Mouse (Mus musculus) cortical plate, adult 2 months (tissue): Measurements from ENCODE around the gene Dnajc4. TPM values are rescaled to one million over a fixed set of nuclear protein-coding genes. Genes with fewer than 3 reads are reported as not detected.
A peak's percentile ranks its signal among the peaks of the same experiment; 100 is the strongest.

ENCODE experiments used
- H3K27ac ChIP-seq: fragments of 200-500 bp; 2 replicates; pipeline ENCODE4 v1.5.1; 2012; ENCODE audit warnings: low read length, control low read depth, inconsistent platforms; ENCODE audit not compliant: insufficient read depth
- H3K4me1 ChIP-seq: fragments of 200-500 bp; 2 replicates; pipeline ENCODE4 v1.6.1; 2011; ENCODE audit warnings: low read length; ENCODE audit not compliant: control insufficient read depth, insufficient read depth
- H3K4me3 ChIP-seq: fragments of 200-500 bp; 2 replicates; pipeline ENCODE4 v1.5.1; 2011; ENCODE audit warnings: mild to moderate bottlenecking, low read length, control low read depth; ENCODE audit not compliant: insufficient read depth
- CTCF ChIP-seq: fragments of 200-500 bp; IDR thresholded peaks from 2 replicates; pipeline ENCODE4 v1.5.1; 2011; ENCODE audit warnings: mild to moderate bottlenecking, control low read depth, low read length; ENCODE audit not compliant: insufficient read depth; ENCODE audit errors: extremely low read depth
- POLR2A ChIP-seq: fragments of 200-500 bp; IDR thresholded peaks from 2 replicates; pipeline ENCODE4 v1.6.1; 2011; ENCODE audit warnings: mild to moderate bottlenecking, low read length, control low read depth; ENCODE audit not compliant: insufficient read depth; ENCODE audit errors: extremely low read depth
- polyA plus RNA-seq: library from polyadenylated mRNA; depleted of rRNA; stranded (reverse); fragments of >200 nt; gene quantifications from 2 replicates; pipeline ENCODE4 v1.2.3, GENCODE M21; 2012

The Dnajc4 gene
- polyA plus RNA-seq, 1 experiment: 39.1 TPM

DNA sequence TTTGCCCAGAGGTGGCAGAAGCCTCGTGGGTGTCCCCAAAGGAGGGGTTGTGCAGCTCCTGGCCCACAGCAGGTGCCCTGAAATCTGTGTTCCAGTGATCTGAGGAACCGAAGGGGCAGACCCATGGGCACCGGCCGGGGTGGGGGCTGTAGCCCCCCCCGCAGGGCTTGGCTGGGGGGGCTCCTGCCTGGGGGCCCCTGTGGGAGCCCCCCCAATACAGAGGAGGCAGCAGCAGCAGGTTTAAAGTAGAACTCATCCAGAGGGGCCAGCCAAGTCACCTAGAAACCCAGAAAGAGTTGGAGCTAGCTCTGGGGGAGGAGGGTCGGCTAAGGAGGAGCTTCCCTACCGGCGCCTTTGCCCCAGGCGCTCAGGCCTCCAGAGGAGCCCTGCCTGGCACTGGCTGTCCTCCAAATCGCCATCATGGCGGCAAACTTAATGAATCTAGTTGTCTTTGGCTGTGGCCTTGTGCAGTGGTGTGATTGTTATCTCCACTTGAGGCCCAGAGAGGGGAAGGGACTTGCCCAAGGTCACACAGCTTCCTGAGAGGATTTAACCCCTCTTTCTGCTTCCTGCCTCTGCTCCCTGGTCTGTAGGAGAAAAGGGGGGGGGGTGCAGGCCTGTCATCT, 21.8 kb downstream of the Dnajc4 start:
- no peaks in the 10 kb centered on the region for H3K4me1 ChIP-seq
- H3K4me3 ChIP-seq: no peak overlapping the region; the same call in 1 of the 2 replicates
- H3K27ac ChIP-seq: no peak overlapping the region
- no peak for TF ChIP-seq CTCF
- no peak for TF ChIP-seq POLR2A

DNA sequence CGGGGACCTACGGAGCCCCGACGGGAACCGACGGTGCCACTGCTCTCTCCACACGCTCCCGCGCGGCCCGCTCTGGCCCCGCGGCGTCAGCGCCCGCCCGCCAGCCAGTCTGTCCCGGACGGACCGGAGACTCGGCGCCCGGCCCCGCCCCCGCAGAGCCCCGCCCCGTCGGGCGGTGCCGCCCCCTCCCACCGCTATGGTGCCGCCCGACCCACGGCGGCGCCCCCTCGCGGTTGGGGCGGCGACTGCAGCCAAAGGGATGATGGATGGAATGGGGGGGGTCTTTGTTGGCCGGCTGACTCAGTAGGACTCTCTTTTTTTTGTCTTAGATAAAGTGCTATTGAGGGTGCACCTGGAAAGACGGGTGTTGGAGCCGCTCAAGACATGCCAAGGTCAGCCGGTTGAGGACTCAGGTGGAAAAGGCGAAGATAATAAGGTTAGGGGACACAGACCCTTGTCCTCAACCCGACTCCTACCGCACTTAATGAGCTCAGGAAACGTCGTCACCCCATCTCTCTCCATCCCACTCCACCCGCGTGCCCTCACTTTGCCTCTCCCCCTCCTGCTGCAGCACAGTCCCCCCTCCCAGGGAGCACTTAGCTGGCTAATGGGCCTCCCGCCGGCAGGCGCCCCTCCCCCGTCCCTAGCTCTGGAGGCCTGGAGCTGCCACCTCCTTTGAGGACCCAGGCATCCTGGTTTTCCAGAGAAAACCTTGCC, 22.5 kb downstream of the Dnajc4 start:
- Histone ChIP-seq H3K27ac (no peak overlapping the region), H3K4me3 (peak overlapping the region; percentile 19), H3K4me1 (no peaks in the 10 kb centered on the region)
- TF ChIP-seq POLR2A: no peak
- TF ChIP-seq CTCF: 0 out of 2 replicates have a peak, but pooled peaks have one; percentile 7

GRCm38 (mm10) chr19:6969291-6969664, 23.1 kb downstream of the Dnajc4 start:
- H3K4me1 ChIP-seq: no peaks in the 10 kb centered on the region
- TF ChIP-seq POLR2A: no peak
- no peak for TF ChIP-seq CTCF
- peak overlapping the region; percentile 19 for H3K4me3 ChIP-seq
- H3K27ac ChIP-seq: no peak overlapping the region

DNA sequence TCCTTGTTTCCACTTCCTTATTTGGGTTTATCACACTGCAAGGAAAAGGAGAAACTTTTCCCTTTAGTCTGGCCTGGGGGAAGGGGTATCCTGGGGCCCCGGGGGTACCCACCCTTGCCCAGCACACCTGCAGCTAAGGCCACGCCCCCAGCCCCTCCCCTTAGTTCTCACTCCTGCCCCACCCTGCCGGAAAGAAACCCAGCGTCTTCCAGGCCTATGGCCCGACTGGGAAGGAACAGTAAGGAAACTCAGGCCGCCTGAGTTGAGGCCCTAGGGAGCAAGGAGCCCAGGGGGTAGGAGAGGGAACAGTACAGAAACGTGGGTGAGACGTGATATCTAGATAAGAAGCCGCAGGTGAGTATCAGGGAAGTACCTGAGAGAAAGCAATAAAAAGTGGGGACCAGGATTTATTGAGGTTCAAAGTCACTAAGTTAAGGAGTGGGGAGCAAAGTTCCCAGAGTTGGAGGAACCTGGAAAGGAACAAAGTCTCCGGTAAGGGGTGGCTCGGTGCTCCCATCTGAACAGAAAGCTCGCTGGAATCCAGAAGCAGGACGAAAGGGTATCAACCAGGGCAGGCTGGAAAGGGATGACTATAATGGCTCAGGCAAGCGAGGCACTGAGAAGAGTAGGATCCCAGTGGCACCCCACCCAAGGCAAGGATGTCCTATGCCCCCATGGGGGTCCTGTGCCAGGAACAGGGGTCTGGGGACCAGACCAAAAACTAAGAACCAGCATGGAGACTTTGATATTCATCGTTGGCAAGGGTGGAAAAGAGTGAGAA, 23.7 kb downstream of the Dnajc4 start:
- H3K4me3 ChIP-seq: peak overlapping the region; percentile 19; the same call in 1 of the 2 replicates
- H3K27ac ChIP-seq: no peak overlapping the region
- no peaks in the 10 kb centered on the region for H3K4me1 ChIP-seq
- TF ChIP-seq POLR2A (no peak), CTCF (no peak)

GRCm38 (mm10) chr19:6956461-6956860, 35.9 kb downstream of the Dnajc4 start:
- Histone ChIP-seq H3K4me1 (peaks cover 2% of the 10 kb centered on the region; the same call in 1 of the 2 replicates), H3K27ac (no peak overlapping the region), H3K4me3 (no peak overlapping the region)
- TF ChIP-seq POLR2A: no peak
- TF ChIP-seq CTCF: no peak

GRCm38 (mm10) chr19:6955424-6955823, 36.9 kb downstream of the Dnajc4 start:
- no peak overlapping the region for H3K4me3 ChIP-seq
- peaks cover 2% of the 10 kb centered on the region; the same call in 1 of the 2 replicates for H3K4me1 ChIP-seq
- TF ChIP-seq CTCF: no peak
- TF ChIP-seq POLR2A: no peak
- H3K27ac ChIP-seq: no peak overlapping the region

GRCm38 (mm10) chr19:6954046-6954445, 38.3 kb downstream of the Dnajc4 start:
- Histone ChIP-seq H3K4me3 (no peak overlapping the region), H3K27ac (no peak overlapping the region), H3K4me1 (peaks cover 2% of the 10 kb centered on the region; the same call in 1 of the 2 replicates)
- TF ChIP-seq CTCF (no peak), POLR2A (no peak)

- Histone ChIP-seq H3K27ac (peak overlapping the region; percentile 76), H3K4me1 (peaks cover 2% of the 10 kb centered on the region; the same call in 1 of the 2 replicates), H3K4me3 (peak overlapping the region; percentile 66)
- TF ChIP-seq CTCF (no peak), POLR2A (no peak)
Observed at GRCm38 (mm10) chr19:6952712-6953037, 39.7 kb downstream of the Dnajc4 start.

DNA sequence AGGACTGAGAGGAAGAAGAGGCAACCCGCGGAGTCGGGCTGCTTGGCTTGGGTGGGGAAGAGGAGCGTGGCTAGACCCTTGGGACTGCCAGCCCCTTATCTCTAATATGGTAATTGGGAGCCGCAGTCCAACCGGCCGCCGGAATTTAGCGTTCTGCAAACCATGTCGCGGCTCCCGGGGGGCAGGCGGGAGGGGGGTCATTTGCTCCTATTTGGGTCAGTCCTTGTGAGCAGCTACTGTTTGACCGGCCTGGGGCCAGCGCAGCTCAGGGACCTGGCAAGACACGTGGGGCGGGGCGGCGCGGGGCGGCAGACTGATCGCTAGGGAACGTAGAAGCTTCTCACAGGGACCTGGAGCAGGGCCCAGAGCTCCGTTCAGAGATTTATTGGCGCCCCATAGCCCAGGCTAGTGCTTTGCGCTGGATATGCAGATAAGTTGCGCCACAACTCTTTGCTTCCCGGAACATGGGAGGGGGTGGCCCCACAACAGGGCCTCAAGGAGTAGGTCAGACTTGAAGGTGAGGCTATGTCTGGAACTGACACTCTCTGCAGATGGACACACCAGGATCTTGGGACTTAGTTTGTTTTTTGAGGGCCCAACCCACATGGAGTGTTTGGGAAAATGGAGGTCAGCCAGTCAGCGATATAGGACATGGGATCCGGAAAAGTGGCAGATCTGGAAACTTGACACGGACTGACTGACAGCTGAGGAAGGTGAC, 40.2 kb downstream of the Dnajc4 start:
- Histone ChIP-seq H3K27ac (peak overlapping the region; percentile 76), H3K4me1 (peaks cover 2% of the 10 kb centered on the region; the same call in 1 of the 2 replicates), H3K4me3 (peak overlapping the region; percentile 66)
- TF ChIP-seq POLR2A (no peak), CTCF (no peak)
